Mouse (Mus musculus): Measurements from ENCODE around the gene Tc2n.
"Not testable (repeated sequence)": the region's sequence is repeated elsewhere in the genome, so short reads cannot be mapped to it uniquely, and the experiment has no call there.

Gene Tc2n

DNA sequence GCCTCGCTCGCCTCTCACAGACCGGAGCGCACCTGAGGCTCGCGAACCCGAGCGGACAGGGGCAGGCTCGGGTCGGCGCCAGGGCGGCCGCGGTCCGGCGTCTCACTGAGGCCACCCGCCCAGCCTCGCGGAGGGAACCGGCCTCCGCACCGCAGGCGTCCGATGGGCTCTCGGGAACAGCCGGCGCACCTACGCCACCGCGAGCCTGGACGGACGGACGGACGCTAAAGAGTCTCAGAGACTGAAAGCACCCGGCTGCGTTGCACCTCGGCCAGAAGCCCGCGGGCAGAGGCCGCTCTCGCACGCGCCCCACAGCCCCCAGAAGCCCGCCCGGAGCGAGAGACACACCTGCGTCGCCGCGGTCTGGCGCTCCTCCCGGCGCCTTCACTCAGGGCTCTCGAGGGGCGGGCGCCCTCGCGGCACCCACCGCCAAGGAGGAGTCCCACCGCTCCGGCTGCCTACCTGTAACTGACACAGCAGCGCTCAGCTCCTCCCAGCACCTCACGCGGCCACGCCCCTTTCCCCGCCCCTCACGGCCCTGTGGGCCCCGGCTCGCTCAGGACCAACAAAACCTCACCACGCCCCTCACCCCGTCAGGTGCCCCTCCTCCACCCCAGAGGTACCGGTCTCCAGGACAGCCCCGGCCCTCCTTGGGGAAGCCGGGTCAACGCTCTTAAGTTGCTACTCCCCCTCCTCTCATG, at the start of gene Tc2n:
Gene Tc2n, minus strand, starts transcription at position 470 of the 701 bp plus-strand sequence.
- no peak for DNase-seq (ENCODE audit: low spot score)

DNA sequence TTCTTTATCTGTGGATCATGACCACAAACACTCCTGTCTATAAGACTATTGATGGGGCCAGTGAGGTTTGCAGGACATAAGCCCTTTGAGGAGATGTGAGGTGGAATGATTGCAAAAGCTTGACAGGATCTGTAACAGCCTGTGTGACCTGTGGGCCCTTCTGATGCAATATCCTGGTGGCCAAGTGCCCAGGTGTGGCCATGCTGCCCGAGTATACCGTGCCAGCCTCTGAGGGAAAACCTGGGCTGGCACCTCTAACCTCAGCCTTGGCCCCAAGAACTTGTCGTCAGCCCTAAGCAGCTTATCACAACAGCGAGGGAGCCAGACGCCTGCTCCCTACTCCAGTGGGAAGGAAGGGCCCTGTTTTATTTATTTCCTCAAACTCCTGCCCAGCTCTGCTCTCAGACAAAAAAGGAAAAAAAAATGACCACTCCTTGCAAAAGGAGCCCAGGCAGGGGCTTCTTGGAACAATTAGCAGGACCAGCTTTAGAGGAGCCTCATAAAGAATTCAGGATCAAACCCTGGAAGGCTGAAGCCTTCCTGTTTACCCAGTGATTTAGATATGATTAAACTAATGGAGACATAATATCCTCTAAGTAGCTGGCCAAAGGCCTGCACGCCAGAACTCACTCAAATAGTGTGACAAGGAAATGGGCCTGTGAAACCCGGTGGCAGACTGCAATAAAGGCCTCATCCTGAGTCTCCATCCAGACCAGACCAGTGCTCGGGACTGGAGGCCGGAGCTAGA, 49.2 kb upstream of the Tc2n start:
- DNase-seq (ENCODE audit: low spot score), result no peak

DNA sequence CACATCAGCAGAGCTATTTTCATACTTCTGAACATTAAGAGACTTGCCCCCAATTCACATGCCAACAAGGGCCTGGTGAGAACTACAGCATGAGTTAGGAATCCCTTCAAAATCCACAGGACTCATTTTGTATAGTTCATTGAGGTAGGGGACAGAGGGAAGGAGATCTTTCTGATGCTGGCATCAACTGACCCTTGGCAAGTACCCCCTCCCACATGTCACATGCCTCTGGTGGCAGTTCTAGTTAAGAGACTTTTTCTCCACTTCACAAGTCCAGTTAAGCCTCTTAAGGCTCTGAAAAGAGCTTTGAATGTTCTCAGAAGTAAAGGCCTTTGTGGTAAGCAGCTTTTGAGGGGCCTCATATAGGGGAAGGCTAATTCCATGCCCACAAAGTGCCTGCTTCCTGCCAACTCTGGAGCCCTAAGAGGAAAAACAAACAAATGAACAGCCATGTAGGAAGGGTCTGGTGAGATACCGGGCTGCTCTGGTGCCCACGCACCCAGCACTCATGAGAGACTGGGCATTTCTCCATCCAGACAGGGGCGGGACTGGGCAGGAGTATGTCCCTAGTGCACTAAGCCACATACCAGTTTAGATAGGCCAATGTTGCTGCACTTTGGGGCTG, 48.0 kb upstream of the Tc2n start:
- no peak for DNase-seq (ENCODE audit: low spot score)

DNA sequence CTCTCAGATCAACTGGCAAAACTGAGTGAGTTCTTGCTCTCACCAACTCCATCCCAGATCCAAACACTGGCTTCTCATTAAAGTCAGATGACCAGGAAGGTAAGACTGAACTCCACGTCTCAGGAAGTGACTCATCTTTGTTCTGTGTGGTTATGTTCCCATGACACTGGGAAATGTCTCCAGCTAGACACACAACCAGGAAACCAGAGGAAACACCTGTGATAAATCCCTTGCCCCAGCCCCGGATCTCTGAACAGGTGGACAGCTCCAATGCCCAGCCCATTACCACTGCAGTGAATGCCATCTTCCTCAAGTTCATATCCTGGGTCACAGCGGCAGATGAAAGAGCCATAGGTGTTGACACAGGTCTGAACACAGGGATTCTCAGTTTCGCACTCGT, 46.5 kb upstream of the Tc2n start:
- no peak for DNase-seq (ENCODE audit: low spot score)

DNA sequence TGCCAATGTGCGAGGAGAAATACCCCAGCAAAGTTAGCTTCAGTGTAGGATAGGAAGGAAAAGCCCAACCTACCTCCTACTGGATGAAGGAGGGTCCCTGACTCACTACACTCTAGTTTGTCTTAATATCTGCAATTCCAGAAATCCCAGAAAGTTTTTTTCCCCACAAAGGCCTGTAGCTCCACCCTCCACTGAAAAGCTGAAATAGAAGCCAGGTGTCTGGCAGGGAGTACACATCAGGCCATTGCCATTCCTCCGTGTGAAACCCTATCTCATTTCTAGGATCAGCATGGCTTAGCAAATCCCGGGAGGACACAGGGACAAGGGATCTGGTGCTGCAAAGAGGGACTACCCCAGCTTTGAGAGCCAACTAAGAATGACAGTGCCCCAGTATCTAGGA, 44.7 kb upstream of the Tc2n start:
- DNase-seq (ENCODE audit: low spot score), result no peak

DNA sequence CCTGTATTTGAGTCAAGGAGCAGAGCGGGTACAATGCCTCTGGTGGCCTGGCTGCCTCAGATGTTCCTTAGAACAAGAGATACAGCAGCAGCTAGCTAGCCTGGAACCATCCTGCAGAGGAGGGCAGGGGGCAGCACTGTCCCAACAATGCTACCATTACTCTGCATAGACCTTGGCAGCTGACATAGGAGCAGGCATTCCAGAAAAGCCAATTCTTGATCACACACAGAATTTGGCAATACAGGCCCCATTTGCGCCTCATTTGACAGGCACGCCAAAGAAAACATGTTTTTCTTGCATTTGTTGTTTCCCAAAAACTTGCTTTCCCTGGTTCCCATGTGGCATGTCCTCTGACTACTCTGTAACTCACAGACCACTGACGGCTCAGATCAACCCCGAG, 43.7 kb upstream of the Tc2n start:
- no peak for DNase-seq (ENCODE audit: low spot score)

DNA sequence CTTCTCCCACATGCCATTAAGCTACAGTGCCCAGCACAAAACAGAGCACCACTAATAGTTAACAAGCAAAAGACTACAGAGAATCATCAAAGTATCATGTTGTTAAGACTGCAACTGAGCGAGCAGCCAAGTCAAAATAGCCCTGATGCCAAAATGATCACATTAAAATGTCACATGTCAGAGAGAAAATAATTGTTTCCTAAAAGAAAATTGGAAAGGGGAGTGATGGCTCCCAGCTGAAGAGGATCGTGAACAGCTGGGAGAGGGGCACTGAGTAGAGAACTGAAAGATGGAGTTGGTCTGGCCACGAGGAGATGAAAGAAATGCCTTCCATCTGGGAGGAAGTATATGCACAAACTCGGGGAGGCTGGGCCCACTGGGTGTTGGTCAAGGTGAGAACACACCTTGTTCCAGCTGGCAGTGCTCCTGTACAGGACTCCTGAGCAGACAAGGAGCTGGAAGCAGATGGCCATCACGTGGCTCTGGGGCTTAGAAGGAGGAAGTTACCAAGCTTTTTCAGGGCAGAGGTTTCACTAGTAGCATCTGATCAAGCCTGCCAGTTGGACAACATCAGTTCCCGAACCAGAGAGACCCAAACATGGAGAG, 41.2 kb upstream of the Tc2n start:
- DNase-seq (ENCODE audit: low spot score), result no peak

DNA sequence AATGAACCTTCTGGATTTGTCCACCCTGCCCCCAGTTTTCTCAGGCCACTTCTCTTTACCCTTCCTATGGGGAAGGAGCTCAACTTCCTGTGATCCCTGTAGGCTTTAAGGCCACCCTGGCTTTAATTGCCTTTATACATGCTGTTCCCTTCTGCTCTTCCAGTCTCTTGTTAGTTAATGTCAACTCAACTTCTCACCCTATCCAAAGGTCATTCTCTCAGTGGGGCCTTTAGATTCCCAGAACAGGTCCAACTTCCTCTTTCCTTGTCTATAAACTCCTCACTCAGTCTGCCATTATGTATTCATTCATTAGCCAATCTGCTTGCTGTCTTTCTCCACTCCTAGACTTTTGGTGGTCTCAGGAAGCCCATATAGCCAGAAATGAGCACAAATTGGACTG, 40.4 kb upstream of the Tc2n start:
- no peak for DNase-seq (ENCODE audit: low spot score)

DNA sequence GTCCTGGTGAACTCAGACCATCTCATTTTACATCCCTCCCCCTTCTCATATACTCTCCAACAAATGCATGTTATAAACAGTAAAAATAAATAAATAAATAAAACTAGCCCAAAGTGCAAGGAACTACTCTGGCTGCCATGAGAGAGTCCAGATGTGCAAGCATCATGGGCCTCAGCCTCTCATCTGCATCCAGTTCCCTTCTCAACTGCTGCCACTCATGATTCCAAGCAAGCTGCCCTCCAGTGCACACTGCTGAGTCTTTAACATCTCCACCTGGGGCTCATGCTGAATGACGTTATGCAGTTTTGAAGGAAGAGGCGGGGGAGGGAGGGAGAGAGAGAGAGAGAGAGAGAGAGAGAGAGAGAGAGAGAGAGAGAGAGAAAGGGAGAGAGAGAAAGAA, 24.1 kb upstream of the Tc2n start:
- no peak for DNase-seq (ENCODE audit: low spot score)

DNA sequence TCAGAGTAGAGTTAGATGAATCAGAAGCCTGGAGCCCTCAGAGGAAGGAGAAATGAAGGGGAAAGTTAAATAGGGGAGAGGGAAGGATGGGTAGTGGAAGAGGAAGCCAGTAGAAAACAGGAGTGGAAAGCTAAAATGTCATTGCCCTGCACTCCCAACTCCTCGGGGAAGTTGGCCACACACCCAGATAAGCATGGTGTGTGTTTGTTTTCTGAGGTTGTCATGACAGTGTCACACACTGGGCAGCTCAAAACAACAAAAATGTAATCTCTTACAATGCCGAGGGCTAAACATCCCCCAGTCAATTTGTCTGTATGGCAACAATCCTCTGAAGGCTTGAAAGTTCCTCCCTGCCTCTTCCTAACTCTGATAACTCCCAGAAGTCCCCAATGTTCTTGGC, 22.2 kb upstream of the Tc2n start:
- DNase-seq (ENCODE audit: low spot score), result no peak

DNA sequence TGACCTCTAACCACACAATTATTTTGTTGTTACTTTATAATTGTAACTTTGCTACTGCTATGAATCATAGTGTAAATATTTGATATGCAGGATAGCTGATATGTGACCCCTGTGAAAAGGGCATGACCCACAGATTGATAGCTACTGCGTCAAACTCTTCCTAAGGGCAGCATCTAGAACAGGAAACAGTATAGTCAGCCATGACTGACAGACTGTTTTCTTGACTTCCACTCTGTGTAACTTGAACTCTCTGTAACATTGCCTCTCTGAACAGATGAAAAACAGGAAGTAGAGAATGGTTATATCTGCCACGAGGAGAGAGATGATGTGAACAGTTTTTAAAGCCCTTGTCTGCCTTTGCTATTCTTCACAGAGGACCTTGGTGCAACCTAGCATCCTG, 21.7 kb upstream of the Tc2n start:
- DNase-seq (ENCODE audit: low spot score), result no peak

DNA sequence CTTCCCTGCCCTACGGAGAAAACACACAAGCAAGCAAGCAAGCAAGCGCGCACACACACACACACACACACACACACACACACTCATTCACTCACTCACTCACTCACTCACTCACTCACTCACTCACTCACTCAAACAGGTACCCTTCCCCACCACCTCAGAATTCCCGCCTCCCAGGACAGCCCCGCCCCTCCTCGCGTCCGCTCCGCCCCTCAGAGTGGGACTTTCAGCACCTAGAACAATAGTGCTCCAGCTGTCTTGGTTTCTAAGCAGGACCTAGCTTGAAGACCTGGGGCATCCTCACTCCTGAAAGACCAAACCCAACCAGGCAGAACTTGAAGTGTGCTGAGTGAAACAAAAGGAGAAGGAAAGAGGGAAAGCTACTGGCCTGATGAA, 430 bp upstream of the Tc2n start:
- DNase-seq (ENCODE audit: low spot score), result no peak

DNA sequence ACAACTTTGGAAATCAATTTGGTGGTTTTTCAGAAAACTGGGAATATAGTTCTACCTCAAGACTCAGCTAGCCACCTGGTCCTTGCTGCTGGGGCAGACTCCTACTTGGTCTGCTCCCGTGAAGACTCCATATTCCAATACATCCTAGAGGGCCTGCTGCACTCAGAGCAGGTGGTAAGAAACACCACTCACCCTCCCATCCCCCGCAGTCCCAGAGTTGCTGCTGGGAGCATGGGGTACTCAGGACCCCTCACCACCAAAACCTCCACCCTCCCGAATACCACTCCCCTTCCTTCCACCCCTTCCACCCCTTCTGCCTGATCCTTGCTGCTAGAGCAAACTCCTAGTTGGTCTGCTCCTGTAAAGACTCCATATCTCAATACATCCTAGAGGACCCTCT, 19.1 kb downstream of the Tc2n start:
- no peak for DNase-seq (ENCODE audit: low spot score)

DNA sequence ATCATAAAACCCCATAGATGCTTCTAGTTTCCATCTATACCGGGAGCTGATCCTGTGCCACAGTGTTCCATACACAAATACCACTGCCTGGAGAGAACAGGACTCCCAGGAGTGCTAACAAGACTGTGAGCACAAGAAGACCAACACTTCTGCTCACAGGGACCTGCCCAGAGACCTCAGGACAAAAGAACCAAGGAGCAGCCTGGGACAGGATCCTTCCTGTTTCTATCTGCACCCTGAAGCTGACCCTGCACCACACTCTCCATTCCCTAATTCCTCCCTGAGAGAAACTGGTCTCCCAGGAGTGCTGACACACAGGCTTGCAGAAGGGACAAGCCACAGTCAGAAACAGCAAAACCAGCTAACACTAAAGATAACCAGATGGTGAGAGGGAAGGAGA, 21.8 kb downstream of the Tc2n start:
- no peak for DNase-seq (ENCODE audit: low spot score)

DNA sequence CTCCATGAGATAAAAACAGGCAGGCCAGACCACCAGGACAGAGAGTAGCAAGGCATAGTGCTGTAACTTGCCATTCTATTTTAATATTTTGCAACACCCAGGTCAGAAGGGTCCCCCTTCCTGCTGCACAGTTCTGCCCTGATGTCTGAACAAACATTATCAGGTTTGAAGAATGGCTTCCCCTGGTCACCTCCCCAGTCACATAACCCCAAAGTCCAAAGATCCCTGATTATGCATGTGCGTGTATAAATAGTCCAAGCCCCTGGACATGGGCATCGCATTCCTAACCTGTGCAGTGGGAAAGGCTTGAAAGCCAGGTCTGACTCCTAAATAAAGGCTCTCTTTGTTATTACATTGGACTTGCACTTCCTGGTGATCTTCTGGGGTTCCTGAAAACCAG, 37.8 kb downstream of the Tc2n start:
- no peak for DNase-seq (ENCODE audit: low spot score)

DNA sequence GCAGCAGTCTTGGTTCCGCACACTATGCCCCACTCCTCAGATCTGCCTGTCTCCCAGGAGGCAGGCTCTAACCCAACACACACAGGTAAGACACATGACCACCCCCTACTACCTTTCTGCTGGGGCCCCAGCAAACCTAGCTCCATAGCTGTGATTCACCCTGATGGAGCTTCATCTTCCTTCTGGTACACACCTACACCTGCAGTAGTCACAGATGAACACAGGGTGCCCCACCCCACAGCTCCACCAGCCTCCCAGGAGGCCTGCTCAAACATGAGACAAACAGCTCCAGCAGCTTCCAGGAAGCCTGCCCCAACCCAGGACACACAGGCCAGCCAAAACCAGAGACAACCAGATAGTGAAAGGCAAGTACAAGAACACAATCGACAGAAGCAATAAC, 50.8 kb downstream of the Tc2n start:
- no peak for DNase-seq (ENCODE audit: low spot score)

DNA sequence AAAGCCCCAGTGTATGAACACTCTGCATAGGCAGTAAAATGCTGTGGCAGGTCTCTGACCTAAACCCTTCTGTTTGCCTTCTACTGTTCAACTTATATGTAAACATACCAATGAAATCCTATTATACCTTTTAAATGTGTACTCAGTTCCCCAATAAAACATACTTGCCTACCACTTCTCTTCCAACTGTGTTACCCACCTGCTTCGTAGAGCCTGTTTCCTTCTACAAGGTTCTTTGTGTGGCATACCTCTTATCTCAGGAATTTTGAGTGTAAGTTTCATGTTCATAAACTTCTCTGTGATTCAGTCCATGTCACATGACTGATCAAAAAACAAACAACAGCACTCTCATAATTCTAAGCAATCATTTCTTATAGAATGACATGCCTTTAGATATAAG, 85.2 kb downstream of the Tc2n start:
- DNase-seq (ENCODE audit: low spot score), result no peak

DNA sequence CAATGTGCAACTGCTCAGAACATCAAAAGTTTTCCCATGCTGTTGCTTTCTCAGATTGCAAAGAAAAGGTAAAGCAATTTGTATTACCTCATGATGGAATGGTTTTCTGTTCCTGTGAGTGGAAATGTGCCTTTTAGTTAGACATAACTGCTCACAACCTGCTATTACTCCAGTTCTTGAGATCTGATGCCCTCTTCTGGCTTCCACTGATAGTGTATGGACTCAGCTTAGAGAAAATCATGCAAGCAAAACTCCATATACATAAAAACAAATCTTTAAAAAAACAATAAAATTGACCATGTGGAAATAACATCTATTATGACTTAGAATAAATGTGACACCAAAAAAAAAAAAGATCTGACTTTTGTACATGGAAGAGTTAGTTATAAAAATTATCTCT, 111.7 kb downstream of the Tc2n start:
- DNase-seq (ENCODE audit: low spot score), result not testable (repeated sequence)
